Mouse (Mus musculus) MEL (cell line): ENCODE measurements at regions not wholly inside any gene's neighbourhood (a gene's known extent, or its start where the extent isn't known, plus 50 kb on each side); places are given as distances from the start of the nearest gene placed in this dataset.

Experiments used
- MAX ChIP-seq: IDR thresholded peaks from 2 replicates; pipeline ENCODE4 v1.6.1; 2011; ENCODE audit warnings: low read length, improper control_type of control experiment
- SIN3A ChIP-seq: IDR thresholded peaks from 2 replicates; pipeline ENCODE4 v1.6.1; 2012; ENCODE audit warnings: low read length, improper control_type of control experiment, inconsistent platforms
- TBP ChIP-seq: IDR thresholded peaks from 2 replicates; pipeline ENCODE4 v1.8.0; 2011; ENCODE audit warnings: low read depth, low read length, improper control_type of control experiment

DNA sequence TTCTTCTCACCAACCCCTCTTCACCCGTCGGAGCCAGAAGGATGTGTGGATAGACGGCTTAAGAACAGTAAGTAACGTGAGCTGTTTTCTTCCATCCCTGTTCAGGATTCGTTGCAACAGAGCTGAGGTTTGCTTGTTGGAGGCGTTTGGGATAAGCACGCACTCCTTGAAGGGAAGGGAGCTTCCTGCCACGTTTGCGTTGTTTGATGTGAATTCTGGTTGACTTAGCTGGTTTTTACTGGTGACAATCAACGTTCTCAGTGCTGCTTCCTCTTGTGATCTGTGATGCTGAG is 116.0 kb upstream of the Dnajc19 start:
- TF ChIP-seq MAX: no peak
- no peak for TF ChIP-seq SIN3A
- TF ChIP-seq TBP: no peak
